Mouse (Mus musculus) c-Kit-positive CD71-positive TER-119-negative erythroid progenitor cells, embryonic 14.5 days (primary cell): ENCODE data around the gene Vmn1r41.

Source experiments
- DNase-seq: peaks from one replicate; pipeline ENCODE4 v3.0.0-alpha.2; 2013; ENCODE audit warnings: low read depth

Gene Vmn1r41

DNA sequence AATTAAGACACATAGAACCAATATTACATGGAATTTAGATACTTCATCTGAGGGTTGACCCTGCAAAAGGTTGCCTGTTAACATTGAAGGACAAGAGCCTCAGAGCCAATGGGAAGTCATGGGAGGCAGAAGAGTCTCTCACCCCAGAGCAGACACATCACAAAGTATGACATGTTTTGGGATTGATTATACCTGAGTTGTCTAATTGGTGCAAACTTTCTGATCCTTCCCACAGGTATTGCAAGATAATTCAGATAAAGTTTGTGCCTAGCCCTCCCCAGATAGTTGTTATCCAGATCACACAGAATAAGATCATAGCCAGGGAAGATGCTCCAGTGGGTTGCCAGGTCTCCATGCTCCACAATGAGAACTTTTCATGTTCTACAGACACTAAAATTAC is at the start of gene Vmn1r41:
Gene Vmn1r41, plus strand, starts transcription at position 301 of the 400 bp plus-strand sequence.
- no peak for DNase-seq

DNA sequence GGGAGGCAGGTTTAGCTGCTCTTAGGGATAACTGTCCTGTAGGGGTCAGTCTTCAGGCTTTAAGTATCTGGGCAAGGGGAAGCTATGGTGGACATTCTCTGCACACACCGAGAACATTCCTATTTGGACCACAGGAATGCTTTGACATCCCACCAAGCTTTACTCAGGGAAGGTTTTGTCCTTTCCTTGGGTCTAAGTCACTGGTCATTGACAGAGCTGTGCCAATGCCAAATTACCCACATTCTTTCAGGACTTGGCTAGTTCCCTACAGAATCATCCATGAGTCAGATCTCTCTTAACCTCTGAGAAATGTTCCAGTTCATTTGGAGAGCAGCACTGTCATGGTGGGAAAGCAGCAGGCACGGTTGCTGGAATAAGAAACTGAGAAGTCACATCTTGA is 33.9 kb upstream of the Vmn1r41 start:
- no peak for DNase-seq

DNA sequence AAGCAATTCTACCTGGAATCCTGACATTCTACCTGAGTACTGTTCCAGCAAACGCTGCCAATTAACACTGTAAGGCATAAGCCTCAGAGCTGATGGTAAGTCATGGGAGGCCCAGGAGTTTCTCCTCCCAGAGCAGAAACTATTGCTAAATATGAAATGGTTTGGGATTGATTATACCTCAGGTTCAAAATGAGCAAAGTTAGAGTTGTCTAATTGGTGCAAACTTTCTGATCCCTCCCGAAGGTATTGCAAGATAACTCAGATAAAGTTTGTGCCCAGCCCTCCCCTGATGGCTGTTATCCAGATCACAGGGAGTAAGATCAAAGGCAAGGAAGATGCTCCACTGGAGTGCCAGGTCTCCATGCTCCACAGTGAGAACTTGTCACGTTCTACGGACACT is 33.3 kb upstream of the Vmn1r41 start, which contains the start of gene Vmn1r40:
Gene Vmn1r40, plus strand, starts transcription at position 301 of the 400 bp plus-strand sequence.
- DNase-seq: no peak

DNA sequence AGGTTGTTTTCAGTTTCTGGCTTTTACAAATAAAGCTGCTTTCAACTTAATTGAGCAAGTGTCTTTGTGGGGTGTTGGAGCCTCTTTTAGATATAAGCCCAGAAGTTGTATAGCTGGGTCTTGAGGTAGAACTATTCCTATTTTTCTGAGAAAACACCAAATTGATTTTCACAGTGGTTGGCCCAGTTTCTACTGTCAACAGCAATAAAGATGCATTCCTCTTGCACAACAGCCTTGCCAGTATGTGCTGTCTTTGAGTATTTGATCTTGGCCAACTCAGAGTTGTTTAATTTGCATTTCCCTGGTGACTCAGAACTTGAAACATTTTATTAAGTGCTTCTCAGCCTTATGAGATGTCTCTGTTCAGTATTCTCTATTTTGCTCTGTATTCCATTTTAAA is 22.5 kb upstream of the Vmn1r41 start:
- no peak for DNase-seq

DNA sequence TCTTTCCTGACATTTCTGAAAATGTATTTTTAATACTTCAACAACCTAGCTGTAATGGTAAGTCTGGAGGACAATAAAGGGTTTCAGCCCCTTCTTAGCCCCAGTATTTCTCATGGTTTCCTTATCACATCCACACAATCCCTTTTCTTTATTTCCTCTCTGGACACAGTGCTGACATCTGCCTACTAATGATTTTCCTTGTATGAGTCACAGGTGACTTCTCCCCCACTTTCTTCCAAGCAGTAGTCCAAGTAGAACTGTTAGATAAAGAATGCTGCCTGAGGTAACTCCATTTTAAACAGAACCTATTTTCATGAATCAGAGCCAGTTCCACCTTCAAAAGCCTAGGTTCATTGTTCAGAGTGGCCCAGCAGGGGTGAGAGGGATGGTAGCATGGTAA is 2.2 kb downstream of the Vmn1r41 start:
- no peak for DNase-seq

DNA sequence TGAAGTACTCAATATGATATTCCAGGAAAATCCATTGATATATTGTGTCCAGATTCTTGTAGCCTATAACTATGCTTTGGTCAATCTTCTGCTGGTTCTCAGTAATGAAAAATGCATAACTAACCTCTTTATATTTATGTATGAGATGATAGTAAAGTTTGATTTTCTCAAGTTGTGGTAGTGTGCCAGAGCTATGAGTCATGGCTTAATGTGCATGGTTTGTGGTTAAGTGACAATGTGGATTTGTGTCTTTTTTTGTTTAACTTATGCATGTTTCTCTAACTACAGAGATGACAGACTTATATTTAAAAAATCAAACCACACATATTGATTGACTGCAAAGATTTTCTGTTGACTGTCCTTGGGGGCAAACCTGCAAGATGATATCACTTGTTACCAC is 49.7 kb downstream of the Vmn1r41 start:
- no peak for DNase-seq
